Mouse (Mus musculus) midbrain, embryonic 13.5 days (tissue): ENCODE data around the gene Esf1. TPM values are rescaled to one million over a fixed set of nuclear protein-coding genes. Genes with fewer than 3 reads are reported as not detected.
"Not testable (repeated sequence)": the region's sequence is repeated elsewhere in the genome, so short reads cannot be mapped to it uniquely, and the experiment has no call there.

Source experiments
- ATAC-seq: fragments of 200-750 bp; cut with Nextera tagmentation; 2 replicates; pipeline ENCODE4 v1.8.0; 2017; ENCODE audit warnings: mild to moderate bottlenecking, moderate TSS enrichment, moderate library complexity
- H3K27ac ChIP-seq: fragments of 300-500 bp; sonication (generic); 2 replicates; pipeline ENCODE4 v1.5.1; 2015; ENCODE audit warnings: inconsistent platforms, mild to moderate bottlenecking, moderate library complexity
- H3K27me3 ChIP-seq: fragments of 300-500 bp; sonication (generic); 2 replicates; pipeline ENCODE4 v1.6.1; 2015; ENCODE audit warnings: mild to moderate bottlenecking, inconsistent platforms
- H3K36me3 ChIP-seq: fragments of 300-500 bp; sonication (generic); 2 replicates; pipeline ENCODE4 v1.6.1; 2015; ENCODE audit warnings: mild to moderate bottlenecking, inconsistent platforms
- H3K4me1 ChIP-seq: fragments of 300-500 bp; sonication (generic); replicated peaks from 2 replicates; pipeline ENCODE4 v1.6.1; 2015; ENCODE audit warnings: inconsistent platforms
- H3K4me2 ChIP-seq: fragments of 300-500 bp; sonication (generic); replicated peaks from 2 replicates; pipeline ENCODE4 v1.6.1; 2015; ENCODE audit warnings: moderate library complexity, mild to moderate bottlenecking, inconsistent platforms
- H3K4me3 ChIP-seq: fragments of 300-500 bp; sonication (generic); replicated peaks from 2 replicates; pipeline ENCODE4 v1.5.1; 2015; ENCODE audit warnings: mild to moderate bottlenecking, inconsistent platforms
- H3K9ac ChIP-seq: fragments of 300-500 bp; sonication (generic); replicated peaks from 2 replicates; pipeline ENCODE4 v1.6.1; 2015; ENCODE audit warnings: mild to moderate bottlenecking, inconsistent platforms
- H3K9me3 ChIP-seq: fragments of 300-500 bp; sonication (generic); 2 replicates; pipeline ENCODE4 v1.6.1; 2016; ENCODE audit warnings: mild to moderate bottlenecking, inconsistent platforms
- WGBS: fragments of 180-500 bp; shearing (Covaris S2); methylation state at CpG from one replicate; pipeline ENCODE4 v1.1.7; 2015; 5-methylcytosine and 5-hydroxymethylcytosine counted together
- polyA plus RNA-seq: library from polyadenylated mRNA; unstranded; fragments of >200 nt; fragmentation: Nextera tagmentation; extraction: Ambion mirVana; gene quantifications from 2 replicates; pipeline ENCODE4 v1.2.1, GENCODE M21; 2015

Gene Esf1
- polyA plus RNA-seq = 21.5 and 23.4 TPM in 2 replicates

GRCm38 (mm10) chr2:140170127-140170802 is at the start of gene Esf1, which contains the start of gene Ndufaf5:
Esf1 (minus strand) TSS chr2:140170564.
Ndufaf5 (plus strand) TSS chr2:140170649.
- WGBS = 0% methylated on average over 43 of the region's 43 CpGs
- ATAC-seq = peak; percentile 99
- H3K4me3 ChIP-seq = peak within 1 kb of the TSS; percentile 90
- H3K9ac ChIP-seq = peak within 1 kb of the TSS; percentile 81
- H3K4me2 ChIP-seq = peak within 1 kb of the TSS; percentile 85
- H3K27ac ChIP-seq = peak within 1 kb of the TSS; percentile 78; the same call in 1 of the 2 replicates
- peaks cover 24% of the 10 kb centered on the region for H3K4me1 ChIP-seq
- H3K27me3 ChIP-seq = no peaks in the 10 kb centered on the region
- peaks cover 13% of the 10 kb centered on the region for H3K36me3 ChIP-seq
- no peaks in the 10 kb centered on the region for H3K9me3 ChIP-seq

GRCm38 (mm10) chr2:140215965-140216364 is 45.6 kb upstream of the Esf1 start:
- no peak overlapping the region for H3K4me2 ChIP-seq
- H3K4me1 ChIP-seq = no peaks in the 10 kb centered on the region; the same call in 1 of the 2 replicates
- no peak for ATAC-seq
- H3K27me3 ChIP-seq = no peaks in the 10 kb centered on the region
- no peak overlapping the region for H3K4me3 ChIP-seq
- WGBS = 78% methylated on average over 1 of the region's 1 CpGs
- no peak overlapping the region for H3K27ac ChIP-seq
- no peak overlapping the region for H3K9ac ChIP-seq
- H3K9me3 ChIP-seq = no peaks in the 10 kb centered on the region
- no peaks in the 10 kb centered on the region for H3K36me3 ChIP-seq

- no peaks in the 10 kb centered on the region for H3K36me3 ChIP-seq
- no peak overlapping the region for H3K4me2 ChIP-seq
- H3K9ac ChIP-seq = no peak overlapping the region
- no peak for ATAC-seq
- 78% methylated on average over 2 of the region's 2 CpGs for WGBS
- H3K4me3 ChIP-seq = no peak overlapping the region
- H3K27ac ChIP-seq = no peak overlapping the region
- no peaks in the 10 kb centered on the region for H3K27me3 ChIP-seq
- H3K9me3 ChIP-seq = no peaks in the 10 kb centered on the region
- H3K4me1 ChIP-seq = no peaks in the 10 kb centered on the region; the same call in 1 of the 2 replicates
Observed at GRCm38 (mm10) chr2:140215415-140215814, 45.1 kb upstream of the Esf1 start.

GRCm38 (mm10) chr2:140214519-140215027 is 44.2 kb upstream of the Esf1 start:
- no peaks in the 10 kb centered on the region for H3K4me1 ChIP-seq
- no peak overlapping the region for H3K4me3 ChIP-seq
- no peaks in the 10 kb centered on the region for H3K9me3 ChIP-seq
- no peak overlapping the region for H3K9ac ChIP-seq
- H3K4me2 ChIP-seq = no peak overlapping the region
- 92% methylated on average over 4 of the region's 4 CpGs for WGBS
- H3K27me3 ChIP-seq = no peaks in the 10 kb centered on the region
- H3K36me3 ChIP-seq = no peaks in the 10 kb centered on the region
- ATAC-seq = no peak
- no peak overlapping the region for H3K27ac ChIP-seq

GRCm38 (mm10) chr2:140203756-140204155 is 33.4 kb upstream of the Esf1 start:
- Histone ChIP-seq H3K9me3 (no peaks in the 10 kb centered on the region), H3K4me1 (no peaks in the 10 kb centered on the region), H3K9ac (no peak overlapping the region), H3K27me3 (no peaks in the 10 kb centered on the region), H3K4me2 (no peak overlapping the region), H3K36me3 (peaks cover 44% of the 10 kb centered on the region), H3K27ac (no peak overlapping the region), H3K4me3 (no peak overlapping the region)
- WGBS = 92% methylated on average over 7 of the region's 7 CpGs
- no peak for ATAC-seq

- ATAC-seq = no peak
- H3K9ac ChIP-seq = no peak overlapping the region
- peaks cover 49% of the 10 kb centered on the region for H3K36me3 ChIP-seq
- H3K4me1 ChIP-seq = no peaks in the 10 kb centered on the region
- no peak overlapping the region for H3K27ac ChIP-seq
- H3K9me3 ChIP-seq = no peaks in the 10 kb centered on the region
- 90% methylated on average over 5 of the region's 5 CpGs for WGBS
- no peak overlapping the region for H3K4me3 ChIP-seq
- no peaks in the 10 kb centered on the region for H3K27me3 ChIP-seq
- H3K4me2 ChIP-seq = no peak overlapping the region
Observed at GRCm38 (mm10) chr2:140202573-140202972, 32.2 kb upstream of the Esf1 start.

- 96% methylated on average over 2 of the region's 2 CpGs for WGBS
- Histone ChIP-seq H3K9me3 (no peaks in the 10 kb centered on the region), H3K4me1 (no peaks in the 10 kb centered on the region), H3K4me2 (no peak overlapping the region), H3K4me3 (no peak overlapping the region), H3K27me3 (no peaks in the 10 kb centered on the region), H3K36me3 (peaks cover 52% of the 10 kb centered on the region), H3K27ac (no peak overlapping the region), H3K9ac (no peak overlapping the region)
- ATAC-seq = no peak
Observed at GRCm38 (mm10) chr2:140200713-140201112, 30.3 kb upstream of the Esf1 start.

GRCm38 (mm10) chr2:140185685-140186210 is 15.4 kb upstream of the Esf1 start:
- H3K36me3 ChIP-seq = peaks cover 39% of the 10 kb centered on the region

GRCm38 (mm10) chr2:140170803-140171553 is 614 bp upstream of the Esf1 start:
- peaks cover 24% of the 10 kb centered on the region for H3K4me1 ChIP-seq
- H3K36me3 ChIP-seq = peaks cover 13% of the 10 kb centered on the region
- peak; percentile 90 for ATAC-seq
- H3K4me3 ChIP-seq = peak overlapping the region; percentile 90
- H3K4me2 ChIP-seq = peak overlapping the region; percentile 85
- H3K27ac ChIP-seq = peak overlapping the region; percentile 78; the same call in 1 of the 2 replicates
- 8% methylated on average over 28 of the region's 28 CpGs for whole genome bisulfite sequencing
- peak overlapping the region; percentile 81 for H3K9ac ChIP-seq
- H3K9me3 ChIP-seq = no peaks in the 10 kb centered on the region
- H3K27me3 ChIP-seq = no peaks in the 10 kb centered on the region

More at GRCm38 (mm10) chr2:140185685-140186210, 15.4 kb upstream of the Esf1 start:
- H3K27me3 ChIP-seq, H3K4me3 ChIP-seq, H3K27ac ChIP-seq, H3K9me3 ChIP-seq, H3K4me1 ChIP-seq, ATAC-seq, H3K4me2 ChIP-seq, H3K9ac ChIP-seq: not testable (repeated sequence)
- WGBS = 88% methylated on average over 3 of the region's 3 CpGs

GRCm38 (mm10) chr2:140169057-140169456 is 1.3 kb downstream of the Esf1 start:
- H3K9ac ChIP-seq = no peak overlapping the region
- H3K9me3 ChIP-seq = no peaks in the 10 kb centered on the region
- H3K36me3 ChIP-seq = peaks cover 18% of the 10 kb centered on the region
- H3K4me3 ChIP-seq = no peak overlapping the region
- no peak for ATAC-seq
- no peaks in the 10 kb centered on the region for H3K27me3 ChIP-seq
- H3K4me1 ChIP-seq = peaks cover 24% of the 10 kb centered on the region
- 90% methylated on average over 1 of the region's 1 CpGs for WGBS
- no peak overlapping the region for H3K27ac ChIP-seq
- no peak overlapping the region for H3K4me2 ChIP-seq

- Histone ChIP-seq H3K27ac (no peak overlapping the region), H3K27me3 (no peaks in the 10 kb centered on the region), H3K36me3 (peaks cover 30% of the 10 kb centered on the region), H3K4me3 (no peak overlapping the region), H3K9ac (no peak overlapping the region), H3K9me3 (no peaks in the 10 kb centered on the region), H3K4me1 (no peaks in the 10 kb centered on the region), H3K4me2 (no peak overlapping the region)
- no peak for ATAC-seq
- WGBS = 92% methylated on average over 5 of the region's 5 CpGs
Observed at GRCm38 (mm10) chr2:140163351-140163854, 7.0 kb downstream of the Esf1 start.
